Mouse (Mus musculus) NIH3T3 (cell line): Measurements from ENCODE around the gene Gm6401.
"Not testable (repeated sequence)": the region's sequence is repeated elsewhere in the genome, so short reads cannot be mapped to it uniquely, and the experiment has no call there.

Experiments
- DNase-seq: peaks from one replicate; pipeline ENCODE4 v3.0.0-alpha.2; 2012; ENCODE audit warnings: low read depth

Gene Gm6401

DNA sequence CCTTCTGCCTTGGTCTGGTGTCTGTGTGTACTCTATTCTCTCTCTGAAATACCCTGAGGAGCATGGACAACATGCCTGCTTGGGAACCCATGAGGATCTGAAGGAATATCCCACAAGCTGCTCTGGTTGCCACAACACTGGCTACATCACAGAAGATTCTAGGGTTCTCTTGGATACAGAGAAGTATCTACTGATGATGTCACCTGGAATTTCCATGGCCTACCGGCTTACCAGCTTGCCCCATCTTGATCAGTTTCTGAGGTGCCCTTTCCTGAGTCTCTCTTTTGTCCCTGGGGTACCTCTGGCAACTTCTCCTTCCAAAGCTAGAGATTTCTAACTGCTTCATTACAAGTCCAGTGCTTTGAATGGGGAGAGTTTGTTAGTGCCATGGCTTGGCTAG lies at the start of gene Gm6401:
Gene Gm6401 (minus strand): TSS at position 101 of the 400 bp plus-strand sequence.
- DNase-seq, result not testable (repeated sequence)

DNA sequence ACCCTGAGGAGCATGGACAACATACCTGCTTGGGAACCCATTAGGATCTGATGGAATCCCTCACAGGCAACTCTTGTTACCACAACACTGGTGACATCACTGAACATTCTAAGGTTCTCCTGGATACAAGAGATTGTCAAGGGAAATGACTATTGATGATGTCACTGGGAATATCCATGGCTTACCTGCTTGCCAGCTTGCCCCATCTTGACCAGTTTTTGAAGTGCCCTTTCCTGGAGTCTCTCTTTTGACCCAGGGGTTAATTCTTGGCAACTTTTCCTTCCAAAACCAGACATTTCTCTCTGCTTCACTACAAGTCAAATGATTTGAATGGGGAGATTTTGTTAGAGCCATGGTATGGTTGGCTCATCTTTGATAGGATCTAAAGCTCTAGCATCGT lies 15.5 kb upstream of the Gm6401 start, which contains the start of gene Gm3543:
Gene Gm3543 (minus strand): TSS at position 101 of the 400 bp plus-strand sequence.
- DNase-seq, result not testable (repeated sequence)

DNA sequence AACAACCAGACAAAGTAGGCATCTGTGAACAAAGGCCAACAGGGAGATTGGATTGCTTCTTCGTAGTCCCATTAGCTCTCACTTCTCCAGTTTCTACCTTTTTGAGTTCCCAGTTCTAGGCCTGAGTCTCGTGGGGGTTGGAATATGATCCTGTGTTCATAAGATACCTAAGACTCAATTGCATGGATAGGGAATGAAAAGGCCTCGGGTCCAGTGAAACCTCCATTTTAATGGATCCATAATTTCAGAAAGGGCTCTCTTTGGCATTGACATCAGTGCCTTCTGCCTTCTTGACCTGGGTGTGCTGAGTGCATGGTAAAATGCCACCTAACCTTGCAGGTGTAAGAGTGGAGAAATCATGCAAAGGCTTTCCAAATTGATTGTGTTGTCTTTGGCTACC lies 869 bp upstream of the Gm6401 start:
- DNase-seq, result not testable (repeated sequence)

DNA sequence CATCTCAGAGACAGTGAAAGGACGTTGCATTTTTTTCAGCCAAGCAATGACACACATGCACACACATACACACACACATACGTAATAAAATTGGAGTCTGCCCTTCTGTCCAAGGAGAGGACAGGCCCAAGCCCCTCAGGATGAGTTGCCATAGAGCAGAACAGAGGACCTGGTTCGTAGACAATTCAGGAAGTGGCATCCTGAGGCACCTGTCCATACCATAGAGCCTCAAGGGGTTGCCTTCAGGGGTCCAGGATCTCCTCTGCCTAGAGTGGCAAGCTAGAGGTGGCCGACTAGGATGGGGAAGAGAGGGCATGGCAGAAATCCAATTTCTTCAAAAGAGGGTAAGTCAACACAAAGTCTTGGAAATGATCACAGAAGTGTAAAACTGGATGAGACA lies 3.6 kb downstream of the Gm6401 start:
- DNase-seq, result not testable (repeated sequence)

DNA sequence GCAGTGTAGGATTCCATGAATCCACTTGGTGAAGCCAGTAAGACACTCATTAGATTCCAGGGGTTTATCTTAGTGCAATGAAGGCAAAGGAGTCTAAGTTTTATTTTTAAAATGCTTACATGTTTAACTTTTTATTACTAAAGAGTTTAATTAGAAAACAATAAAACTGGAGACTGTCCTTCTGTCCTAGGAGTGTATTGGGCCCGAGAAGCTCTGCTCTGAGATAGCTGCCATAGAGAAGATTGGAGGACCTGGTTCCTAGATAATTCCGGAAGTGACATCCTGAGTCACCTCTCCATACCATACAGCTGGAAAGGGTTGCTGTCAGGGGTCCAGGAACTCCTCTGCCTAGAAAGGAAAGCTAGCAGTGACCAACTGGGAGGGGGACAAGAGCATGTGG lies 24.0 kb downstream of the Gm6401 start, which contains the start of gene 1700024B05Rik:
Gene 1700024B05Rik (plus strand): TSS at position 301 of the 400 bp plus-strand sequence.
- DNase-seq, result not testable (repeated sequence)

DNA sequence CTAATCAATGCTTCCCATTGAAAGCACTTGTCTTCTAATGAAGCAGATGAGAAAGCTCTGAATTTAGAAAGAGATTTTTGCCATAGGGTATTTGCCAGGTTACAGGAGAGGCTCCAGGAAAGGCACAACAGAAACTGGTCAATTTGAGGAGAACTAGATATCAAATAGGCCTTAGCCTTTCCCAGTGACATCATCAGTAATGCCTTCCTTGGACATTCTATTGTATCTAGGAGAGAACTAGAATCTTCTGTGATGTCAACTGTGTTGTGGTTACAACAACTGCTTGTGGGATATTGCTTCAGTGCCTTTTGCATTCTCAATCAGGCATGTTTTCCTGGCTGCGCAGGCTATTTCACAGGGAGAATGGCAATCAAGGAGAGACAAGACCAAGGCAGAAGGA lies 43.1 kb downstream of the Gm6401 start, which contains the start of gene 1700049E17Rik1:
Gene 1700049E17Rik1 (plus strand): TSS at position 301 of the 400 bp plus-strand sequence.
- not testable (repeated sequence) for DNase-seq
